Mouse (Mus musculus): ENCODE data around the gene Cnot11. TPM values are rescaled to one million over a fixed set of nuclear protein-coding genes. Genes with fewer than 3 reads are reported as not detected.

Cnot11 gene
- polyA plus RNA-seq (2015; fragmentation: Nextera tagmentation; extraction: Ambion mirVana), result 24.3 and 24.6 TPM in 2 replicates

DNA sequence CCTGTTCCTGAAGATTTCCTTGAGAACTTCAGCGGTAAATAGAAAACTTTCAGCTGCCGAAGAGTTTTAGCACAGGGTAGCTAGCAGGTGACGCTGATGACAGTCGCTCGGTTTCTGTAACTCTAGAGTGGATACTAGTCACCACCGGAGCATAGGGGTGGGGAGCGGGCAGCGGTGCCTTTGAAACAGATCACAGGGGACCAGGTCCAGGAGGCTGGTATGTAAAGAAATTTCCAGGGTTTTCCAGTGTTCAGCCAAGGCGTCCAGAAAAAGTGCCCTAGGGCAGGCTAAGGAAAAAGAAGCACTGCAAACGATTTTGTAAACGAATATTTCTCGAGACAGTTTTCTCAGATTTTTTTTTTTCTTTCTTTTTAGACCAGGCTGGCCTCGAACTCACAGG is at the start of gene Cnot11:
Cnot11 (plus strand) TSS at position 162 of the 400 bp plus-strand sequence.
- DNase-seq (ENCODE audit: low spot score), result no peak

DNA sequence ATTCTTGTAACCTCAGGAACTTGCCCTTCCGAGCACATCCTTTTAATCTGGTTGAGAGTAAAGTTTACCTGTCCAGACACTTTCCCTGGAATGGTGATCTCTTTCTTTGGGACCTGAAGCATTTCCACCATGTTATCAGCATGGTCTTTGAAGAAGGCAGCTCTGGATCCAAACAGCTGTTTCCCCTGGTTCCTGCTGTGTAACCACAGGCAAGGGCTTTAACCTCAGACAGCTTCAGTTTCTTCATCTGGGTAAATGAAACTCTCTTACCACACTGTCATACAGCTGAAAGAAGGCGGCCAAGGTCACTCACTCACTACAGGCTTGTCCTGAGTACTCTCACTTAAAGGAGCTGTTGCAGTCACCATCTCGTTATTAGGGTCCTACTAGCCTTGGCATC is 47.4 kb upstream of the Cnot11 start:
- peak; percentile 30 for DNase-seq (ENCODE audit: low spot score)

DNA sequence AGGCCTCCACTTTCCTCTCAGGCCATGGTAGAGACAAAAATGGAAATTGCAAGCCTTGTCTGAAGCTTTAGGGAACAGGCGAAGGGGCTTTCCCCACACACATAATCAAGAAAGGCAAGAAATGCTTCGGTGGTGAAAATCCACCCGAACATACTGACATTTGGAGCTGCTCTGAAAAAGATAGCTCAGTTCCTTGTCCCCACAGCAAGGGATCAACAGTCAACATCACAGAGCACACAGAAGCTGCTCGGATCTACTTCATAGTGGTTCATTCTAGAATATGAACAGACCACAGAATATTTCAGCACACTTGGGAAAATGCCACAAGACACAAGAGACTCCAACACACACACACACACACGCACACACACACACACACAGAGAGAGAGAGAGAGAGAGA is 41.6 kb upstream of the Cnot11 start:
- DNase-seq (ENCODE audit: low spot score), result no peak

DNA sequence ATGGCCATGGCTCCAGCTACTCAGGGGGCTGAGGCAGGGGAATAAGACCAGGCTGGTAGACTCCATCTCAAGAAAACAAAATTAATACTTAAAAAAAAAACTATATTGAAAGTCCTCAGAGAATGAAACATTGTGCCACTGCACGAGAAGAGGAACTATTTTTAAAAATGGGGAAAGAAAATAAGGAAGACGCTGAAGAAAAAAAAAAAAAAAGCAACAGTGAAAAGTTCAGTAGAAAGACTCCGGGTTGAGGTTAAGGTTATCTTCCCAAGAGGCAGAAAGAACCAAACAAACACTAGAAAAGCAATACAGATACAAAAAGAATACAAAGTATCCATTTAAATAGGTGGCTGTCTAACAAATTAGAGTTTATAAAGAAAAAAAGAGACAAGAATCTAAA is 41.1 kb upstream of the Cnot11 start:
- DNase-seq (ENCODE audit: low spot score), result no peak

DNA sequence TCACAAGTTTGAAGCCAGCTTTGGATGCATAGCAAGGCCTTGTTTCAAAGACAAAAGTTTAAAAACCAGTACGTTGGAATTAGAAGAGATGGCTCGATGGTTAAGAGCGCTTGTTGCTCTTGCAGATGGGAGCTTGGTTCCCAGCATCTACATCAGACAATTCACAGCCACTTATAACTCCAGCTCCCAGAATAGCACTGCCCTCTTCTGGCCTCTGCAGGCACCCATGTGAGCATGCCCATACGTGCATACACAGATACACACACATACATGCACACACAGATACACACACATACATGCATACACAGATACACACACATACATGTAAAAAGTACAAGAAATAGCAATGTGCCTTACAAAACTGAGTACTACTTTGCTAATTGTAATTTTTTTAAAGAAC is 37.8 kb upstream of the Cnot11 start:
- no peak for DNase-seq (ENCODE audit: low spot score)

DNA sequence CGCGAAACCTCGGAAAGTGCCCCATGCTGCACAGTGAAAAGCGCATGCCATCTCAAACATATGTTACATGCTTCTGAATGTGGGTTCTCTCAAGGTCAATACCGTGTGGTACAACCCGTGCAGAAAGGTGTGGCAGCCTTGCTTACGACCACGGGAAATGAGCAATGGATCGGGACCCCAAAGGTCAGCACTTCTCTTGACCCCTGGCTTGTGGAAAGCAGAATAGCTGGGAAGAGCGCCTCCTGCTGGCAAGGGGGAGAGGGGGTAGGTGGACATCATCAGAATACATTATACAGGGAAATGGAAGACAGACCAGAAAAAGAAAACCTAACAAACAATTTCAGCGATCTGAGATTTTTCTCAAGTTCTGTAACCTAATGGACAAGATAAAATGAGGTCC is 37.0 kb upstream of the Cnot11 start:
- no peak for DNase-seq (ENCODE audit: low spot score)

DNA sequence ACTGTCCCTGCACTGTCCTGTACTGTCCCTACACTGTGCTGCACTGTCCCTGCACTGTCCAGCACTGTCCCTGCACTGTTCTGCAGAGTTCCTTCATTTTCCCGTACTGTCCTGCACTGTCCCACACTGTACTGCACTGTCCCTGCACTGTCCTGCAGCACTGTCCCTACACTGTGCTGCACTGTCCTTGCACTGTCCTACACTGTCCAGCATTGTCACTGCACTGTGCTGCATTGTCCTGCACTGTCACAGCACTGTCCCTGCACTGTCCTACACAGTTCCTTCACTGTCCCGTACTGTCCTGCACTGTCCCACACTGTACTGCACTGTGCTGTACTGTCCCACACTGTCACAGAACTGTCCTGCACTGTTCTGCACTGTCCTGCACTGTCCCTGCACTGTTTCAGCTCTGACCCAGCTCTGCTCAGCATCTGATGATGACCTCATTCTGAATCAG is 35.3 kb upstream of the Cnot11 start:
- DNase-seq (ENCODE audit: low spot score), result no peak

DNA sequence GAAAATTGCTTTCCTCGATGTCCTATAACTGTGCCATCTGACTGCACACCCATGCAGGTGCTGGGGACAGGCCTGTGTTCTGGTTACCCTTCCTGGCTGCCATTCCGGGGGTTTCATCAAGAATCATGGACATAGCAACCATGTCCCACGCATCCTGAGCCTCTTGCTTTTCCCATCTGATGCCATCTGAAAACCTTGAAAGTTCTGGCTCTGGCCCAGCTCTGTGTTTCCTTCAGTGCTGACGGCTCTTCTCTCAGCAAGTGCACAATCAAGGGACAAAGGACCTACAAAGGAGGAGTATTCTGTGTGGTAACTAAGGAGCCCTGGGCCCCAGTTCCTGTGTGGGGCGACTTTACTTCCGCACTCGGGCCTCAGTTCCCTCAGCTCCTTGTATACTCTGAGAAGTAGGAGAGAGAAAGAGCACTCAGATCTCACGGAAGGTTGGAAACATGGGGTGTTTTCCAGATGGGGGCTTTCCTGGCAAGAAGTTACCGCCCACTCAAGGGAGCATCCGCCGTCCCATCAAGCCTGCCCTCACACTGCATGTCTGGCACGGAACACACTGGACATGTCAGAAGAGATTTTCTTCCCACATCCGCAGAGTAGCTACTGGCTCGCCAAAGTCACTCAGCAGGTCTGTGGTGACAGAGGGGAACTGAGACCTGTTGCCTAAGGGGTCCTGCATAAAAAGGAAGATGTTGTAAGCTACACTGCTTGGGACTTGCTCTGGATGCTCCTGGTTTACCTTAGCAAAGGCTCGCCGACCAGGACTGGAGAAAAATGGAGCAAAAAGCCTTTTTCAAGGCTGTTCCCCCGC is 31.8 kb upstream of the Cnot11 start:
- peak; percentile 34 for DNase-seq (ENCODE audit: low spot score)

DNA sequence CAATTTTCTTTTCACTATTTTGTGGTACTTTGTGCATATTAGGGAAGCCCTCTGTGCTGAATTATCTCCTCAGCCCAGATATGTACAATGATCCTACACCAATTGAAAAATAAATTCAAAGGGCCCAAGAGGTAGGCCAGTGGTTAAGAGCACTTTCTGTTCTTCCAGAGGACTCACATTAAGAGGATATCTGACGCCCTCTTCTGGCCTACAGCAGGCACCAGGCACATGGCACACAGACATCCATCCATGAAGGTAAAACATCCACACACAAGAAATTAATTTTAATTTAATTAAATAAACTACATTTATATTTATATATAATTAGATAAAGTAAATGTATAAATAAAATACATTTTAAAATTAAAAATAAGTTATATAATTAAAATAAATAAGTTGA is 30.5 kb upstream of the Cnot11 start:
- peak; percentile 12 for DNase-seq (ENCODE audit: low spot score)

DNA sequence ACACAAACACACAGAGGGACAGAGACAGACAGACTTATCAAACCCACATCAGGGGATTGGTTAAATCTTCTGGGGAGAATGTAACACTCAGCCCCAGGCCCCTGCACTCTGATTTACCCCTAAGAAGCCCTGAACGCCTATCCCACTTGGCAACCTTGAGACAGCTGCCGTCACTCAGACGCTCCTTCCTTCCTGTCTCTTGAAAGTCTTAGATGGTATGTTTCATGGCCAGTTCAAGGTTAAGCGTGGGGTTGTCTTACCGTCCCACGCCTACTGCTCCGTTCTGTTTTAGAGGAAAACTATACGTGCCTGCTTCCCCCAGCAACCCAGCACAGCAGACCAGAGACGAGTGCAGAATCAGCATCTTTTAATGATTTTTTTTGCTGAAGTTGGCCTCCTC is 29.2 kb upstream of the Cnot11 start:
- no peak for DNase-seq (ENCODE audit: low spot score)

DNA sequence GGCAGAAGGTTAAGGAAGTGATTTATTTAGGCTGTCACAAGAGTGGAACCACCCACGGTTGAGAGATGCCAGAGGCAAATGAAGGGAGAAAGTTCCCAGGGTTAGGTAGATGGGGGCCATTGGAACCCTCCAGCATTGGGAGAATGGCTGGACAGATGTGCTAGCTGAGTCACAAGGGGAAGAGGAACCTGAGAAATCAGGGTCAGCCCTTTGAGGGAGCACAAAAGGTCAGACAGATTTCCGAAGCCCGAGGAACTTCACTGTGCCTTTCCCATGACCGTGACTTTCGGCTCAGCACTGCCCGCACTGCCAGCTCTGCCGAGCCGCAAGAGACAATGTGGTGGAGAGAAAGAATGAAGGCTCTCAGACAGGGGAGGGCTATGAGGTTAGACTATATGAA is 23.0 kb upstream of the Cnot11 start:
- no peak for DNase-seq (ENCODE audit: low spot score)

DNA sequence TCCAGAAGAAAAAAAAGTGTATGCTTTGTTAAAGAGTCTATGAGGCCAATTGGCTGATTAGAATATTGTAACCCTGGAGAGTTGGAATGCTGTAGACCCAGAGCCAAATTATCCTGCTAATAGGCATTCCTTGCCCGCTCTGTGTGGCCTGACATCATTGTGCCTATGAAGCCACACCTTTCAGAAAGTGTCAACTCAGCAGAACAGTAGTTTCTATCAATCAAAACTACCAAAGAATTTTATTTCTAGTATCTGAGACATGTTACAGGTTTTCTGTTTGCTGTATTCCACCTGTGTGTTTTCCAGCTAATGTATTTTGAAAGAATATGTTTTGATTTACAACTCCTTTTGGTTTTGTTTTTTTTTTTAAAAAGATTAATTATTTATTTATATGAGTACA is 22.6 kb upstream of the Cnot11 start:
- no peak for DNase-seq (ENCODE audit: low spot score)

DNA sequence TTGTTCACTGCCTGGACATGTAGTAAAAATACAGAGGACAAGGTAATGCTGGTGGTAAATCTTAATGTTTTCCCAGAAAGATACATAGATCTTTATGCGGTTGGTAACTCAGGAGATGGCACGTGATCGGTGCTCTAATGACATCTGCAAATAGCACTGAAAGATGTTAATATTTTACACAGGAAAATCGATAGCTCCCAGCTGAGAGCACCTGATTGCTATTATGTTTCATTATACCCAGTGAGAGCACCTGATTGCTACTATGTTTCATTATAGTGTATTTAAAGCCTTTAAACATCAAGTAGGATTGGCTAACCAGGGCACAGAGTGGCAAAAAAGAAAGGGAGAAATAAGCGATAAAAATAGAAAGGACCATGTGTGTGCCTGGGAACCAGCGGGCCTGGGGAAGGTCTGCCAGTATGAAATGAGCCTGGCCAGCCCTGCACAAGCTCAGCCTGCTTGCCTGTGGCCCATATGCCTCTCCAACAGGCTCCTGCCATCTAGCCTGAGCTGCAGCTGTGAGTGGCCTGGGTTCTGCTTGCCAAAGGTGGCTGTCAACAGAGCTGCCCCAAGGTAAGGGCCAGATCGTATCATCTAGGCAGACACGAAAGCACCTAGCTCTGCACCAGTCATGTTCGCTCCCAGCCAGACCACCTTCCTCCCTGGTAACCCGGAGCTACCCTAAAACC is 19.3 kb upstream of the Cnot11 start:
- DNase-seq (ENCODE audit: low spot score), result no peak

DNA sequence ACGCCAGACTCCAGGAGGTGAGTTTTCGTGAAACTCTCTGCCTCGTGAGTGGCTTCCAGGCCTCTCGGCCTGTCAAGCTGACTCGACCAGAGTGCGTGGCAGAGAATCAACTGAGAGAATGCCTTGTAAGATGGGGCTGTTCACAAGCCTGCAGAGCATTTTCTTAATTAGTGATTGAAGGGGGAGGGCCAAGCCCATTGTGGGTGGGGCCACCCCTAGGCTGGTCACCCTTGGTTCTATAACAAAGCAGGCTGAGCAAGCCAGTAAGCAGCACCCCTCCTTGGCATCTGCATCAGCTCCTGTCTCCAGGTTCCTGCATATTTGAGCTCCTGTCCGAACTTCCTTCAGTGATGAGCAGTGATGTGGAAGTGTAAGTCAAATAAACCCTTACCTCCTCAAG is 13.5 kb upstream of the Cnot11 start:
- DNase-seq (ENCODE audit: low spot score), result no peak

DNA sequence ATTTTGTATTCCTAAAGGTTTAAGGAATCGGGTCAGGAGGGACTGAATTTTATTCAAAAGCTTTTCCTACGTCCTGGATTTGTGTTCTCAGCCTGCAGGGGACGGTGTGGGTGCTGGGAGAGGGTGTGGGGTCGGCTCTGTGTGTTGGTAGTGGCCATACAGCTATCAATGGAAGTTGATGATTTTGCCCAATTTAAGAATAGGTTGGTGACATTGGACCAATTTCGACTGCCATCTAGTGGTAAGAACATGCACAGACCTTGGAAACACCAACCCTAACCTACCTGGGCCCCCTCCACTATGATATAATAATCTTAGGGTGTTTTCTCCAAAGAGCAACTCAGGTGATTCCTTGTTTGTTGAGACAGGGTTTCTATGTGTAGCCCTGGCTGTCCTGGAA is 12.3 kb upstream of the Cnot11 start:
- peak; percentile 56 for DNase-seq (ENCODE audit: low spot score)

DNA sequence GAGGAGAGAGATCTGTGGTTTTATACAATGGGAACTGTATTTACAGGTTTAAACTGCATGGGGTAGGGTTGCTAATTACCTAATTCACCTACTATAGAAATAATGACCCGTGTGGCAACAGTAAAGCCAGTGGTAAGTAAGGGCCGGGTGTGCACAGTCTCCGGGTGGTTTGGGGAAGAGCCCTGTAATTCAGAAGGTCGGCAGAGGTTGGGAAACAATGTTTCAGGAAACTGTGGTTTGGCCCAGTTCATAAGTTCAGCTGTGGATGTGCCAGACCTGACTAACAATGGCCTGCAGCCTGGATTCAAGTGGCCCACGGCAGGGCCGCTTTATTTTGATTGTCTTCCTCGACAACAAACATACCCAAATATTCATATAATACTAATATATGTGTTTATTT is 9.0 kb upstream of the Cnot11 start:
- DNase-seq (ENCODE audit: low spot score), result no peak

DNA sequence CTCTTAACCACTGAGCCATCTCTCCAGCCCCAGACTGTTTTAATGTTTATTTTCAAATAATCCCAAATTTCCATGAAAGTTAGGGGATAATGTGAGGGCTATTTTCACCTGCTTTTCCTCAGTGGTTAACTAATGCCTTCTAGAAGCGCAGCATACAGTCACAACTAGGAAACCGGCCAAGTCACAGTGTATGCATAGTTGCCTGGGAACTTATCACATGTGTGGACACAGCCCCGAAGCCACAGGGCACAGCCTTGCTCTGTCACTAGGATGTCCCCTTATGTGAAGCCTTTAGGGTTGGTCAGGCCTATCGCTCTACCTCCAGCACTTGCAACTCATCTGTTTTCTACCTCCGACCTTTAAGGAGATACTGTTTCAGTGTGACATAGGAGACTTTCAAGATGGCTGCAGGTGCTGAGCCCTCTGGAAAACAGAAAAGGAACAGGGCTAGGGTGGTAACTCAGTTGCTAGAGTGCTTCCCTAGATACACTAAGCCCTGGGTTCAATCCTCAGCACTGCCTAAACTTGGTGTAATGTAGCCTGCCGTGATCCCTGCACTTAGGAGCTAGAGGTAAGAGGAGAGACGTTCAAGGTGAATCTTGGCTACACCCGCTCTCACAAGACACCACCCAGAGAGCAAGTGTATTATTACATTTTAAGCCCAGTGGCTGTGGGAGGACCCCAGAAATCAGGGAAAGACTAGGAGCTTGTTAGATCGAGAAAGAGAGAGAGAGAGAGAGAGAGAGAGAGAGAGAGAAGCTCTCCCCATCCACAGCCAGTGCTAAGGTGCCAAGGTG is 8.2 kb upstream of the Cnot11 start:
- DNase-seq (ENCODE audit: low spot score), result no peak

DNA sequence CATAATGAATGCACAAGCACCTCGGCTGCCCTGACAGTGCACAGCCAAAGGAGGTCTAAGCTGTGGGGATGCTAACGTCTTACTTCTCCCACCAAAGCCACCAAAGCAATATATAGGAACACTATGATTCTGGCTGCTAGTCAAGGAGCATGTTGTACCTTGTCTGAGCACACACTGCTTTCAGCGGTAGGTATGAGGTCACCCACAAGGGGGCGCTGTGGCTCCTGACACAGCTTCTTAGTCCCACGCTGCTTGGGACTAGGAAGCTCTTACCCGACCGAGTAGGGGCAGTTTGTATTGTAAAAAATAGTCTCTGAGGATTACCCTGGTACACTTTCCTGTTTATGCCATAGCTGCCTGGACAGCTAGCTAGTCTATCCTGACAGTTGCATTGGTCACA is 7.4 kb upstream of the Cnot11 start:
- DNase-seq (ENCODE audit: low spot score), result peak; percentile 88

DNA sequence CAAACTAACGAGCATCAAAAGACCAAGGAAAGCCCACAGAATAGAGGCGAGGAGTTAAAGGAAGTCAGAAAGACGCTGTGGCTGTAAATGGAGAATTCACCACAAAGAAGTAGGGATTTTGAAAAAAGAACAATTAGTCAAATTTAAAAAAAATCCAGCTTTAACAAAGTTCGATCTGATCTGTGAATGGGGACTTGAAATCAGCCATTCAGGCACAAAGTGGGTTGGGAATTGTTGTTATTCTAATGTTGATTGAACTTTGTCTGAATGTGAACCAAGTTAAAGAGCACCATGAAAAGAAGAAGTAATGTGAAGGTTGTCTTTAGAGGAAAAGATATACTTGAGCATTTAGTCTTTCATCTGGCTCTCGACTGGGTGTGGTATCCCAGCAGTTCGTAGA is 6.5 kb upstream of the Cnot11 start:
- no peak for DNase-seq (ENCODE audit: low spot score)

DNA sequence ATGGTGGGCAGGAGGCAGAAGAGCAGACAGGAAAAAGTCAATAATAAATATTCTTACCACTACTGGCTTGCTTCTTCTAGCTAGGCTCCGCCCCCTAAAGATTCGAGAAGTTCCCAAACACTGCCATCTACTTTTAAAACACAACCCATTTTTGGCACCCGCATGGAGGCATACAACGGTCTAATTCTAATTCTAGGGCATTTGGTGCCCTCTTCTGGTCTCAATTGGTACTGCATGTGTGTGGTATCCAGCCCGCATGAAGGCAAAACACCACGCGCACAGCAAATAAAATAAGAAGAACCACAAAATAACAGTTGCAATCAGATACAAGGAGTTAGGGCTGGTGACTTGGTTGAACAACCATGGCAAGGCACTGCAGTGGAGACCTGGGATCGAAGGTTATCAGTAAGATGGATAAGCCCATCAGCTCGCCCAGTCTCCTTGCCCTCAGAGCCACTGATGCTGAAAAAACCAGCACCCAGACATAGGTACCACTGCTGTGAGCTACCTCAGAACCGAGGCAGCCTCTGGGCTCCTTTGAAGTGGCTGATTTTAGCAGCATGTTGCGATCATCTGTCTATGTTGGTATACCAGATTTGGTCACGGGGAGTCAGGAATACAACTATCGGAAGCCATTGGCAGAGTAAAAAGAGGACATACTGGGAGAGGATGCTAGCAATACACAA is 4.4 kb upstream of the Cnot11 start:
- DNase-seq (ENCODE audit: low spot score), result peak; percentile 82

DNA sequence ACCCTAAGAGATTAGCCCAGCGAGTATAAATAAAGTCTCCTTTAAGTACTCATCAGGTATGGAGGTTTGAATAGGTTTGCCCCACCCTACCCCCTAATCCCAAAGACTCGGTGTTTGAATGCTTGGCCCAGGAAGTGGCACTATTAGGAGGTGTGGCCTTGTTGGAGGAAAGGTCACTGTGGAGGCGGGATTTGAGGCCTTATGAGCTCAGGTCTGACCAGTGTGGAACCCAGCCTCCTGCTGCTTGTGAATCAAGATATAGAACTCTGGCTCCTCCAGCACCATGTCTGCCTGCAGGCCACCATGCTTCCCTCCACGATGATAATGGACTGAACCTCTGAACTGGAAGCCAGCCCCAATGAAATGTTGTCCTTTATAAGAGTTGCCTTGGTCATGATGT is 3.8 kb upstream of the Cnot11 start:
- DNase-seq (ENCODE audit: low spot score), result no peak

All from thymus, postnatal 0 days (tissue).